Mouse (Mus musculus) gastrocnemius, adult 2 months (tissue): ENCODE measurements at regions not wholly inside any gene's neighbourhood (a gene's known extent, or its start where the extent isn't known, plus 50 kb on each side); places are given as distances from the start of the nearest gene placed in this dataset.

ENCODE experiments used
- DNase-seq: peaks from one replicate; pipeline ENCODE4 v3.0.0; 2022
- H3K27ac ChIP-seq: fragments of 200-600 bp; 2 replicates; pipeline ENCODE4 v1.8.1; 2022; ENCODE audit warnings: mild to moderate bottlenecking
- H3K4me3 ChIP-seq: fragments of 200-600 bp; 2 replicates; pipeline ENCODE4 v1.8.1; 2022; ENCODE audit warnings: mild to moderate bottlenecking, moderate library complexity
- CTCF ChIP-seq: fragments of 200-600 bp; IDR thresholded peaks from 2 replicates; pipeline ENCODE4 v1.8.1; 2022; ENCODE audit warnings: antibody characterized with exemption, mild to moderate bottlenecking, moderate library complexity
- intact Hi-C: fragments of 180-260 bp; cut with DNase I; formaldehyde crosslinking; loops from one replicate; pipeline ENCODE4 v1.15.1; 2025

GRCm38 (mm10) chr16:19024010-19024532, 147.2 kb downstream of the Hira start:
- no peak for DNase-seq
- intact Hi-C loops: no loop called here
- no peak overlapping the region for H3K4me3 ChIP-seq
- no peak for TF ChIP-seq CTCF
- H3K27ac ChIP-seq: no peak overlapping the region

- Histone ChIP-seq H3K27ac (no peak overlapping the region), H3K4me3 (no peak overlapping the region)
- intact Hi-C loops: no loop called here
- TF ChIP-seq CTCF: no peak
- DNase-seq: no peak
Observed at GRCm38 (mm10) chr16:19025227-19025932, 148.5 kb downstream of the Hira start.

GRCm38 (mm10) chr16:19027096-19027495, 150.3 kb downstream of the Hira start:
- Histone ChIP-seq H3K4me3 (no peak overlapping the region), H3K27ac (no peak overlapping the region)
- TF ChIP-seq CTCF: no peak
- no peak for DNase-seq
- intact Hi-C loops: no loop called here

- DNase-seq: no peak
- intact Hi-C loops: no loop called here
- no peak for TF ChIP-seq CTCF
- no peak overlapping the region for H3K27ac ChIP-seq
- no peak overlapping the region for H3K4me3 ChIP-seq
Observed at GRCm38 (mm10) chr16:19032582-19032981, 155.7 kb downstream of the Hira start.

GRCm38 (mm10) chr16:19035781-19036180, 158.9 kb downstream of the Hira start:
- intact Hi-C loops: no loop called here
- H3K4me3 ChIP-seq: no peak overlapping the region
- DNase-seq: no peak
- H3K27ac ChIP-seq: no peak overlapping the region
- TF ChIP-seq CTCF: no peak

GRCm38 (mm10) chr16:19037681-19038080, 160.8 kb downstream of the Hira start:
- intact Hi-C loops: no loop called here
- no peak for TF ChIP-seq CTCF
- H3K27ac ChIP-seq: no peak overlapping the region
- no peak for DNase-seq
- H3K4me3 ChIP-seq: no peak overlapping the region

GRCm38 (mm10) chr16:19052791-19053190, 176.0 kb downstream of the Hira start:
- no peak for DNase-seq
- no peak for TF ChIP-seq CTCF
- Histone ChIP-seq H3K27ac (no peak overlapping the region), H3K4me3 (no peak overlapping the region)
- intact Hi-C loops: no loop called here

- H3K4me3 ChIP-seq: no peak overlapping the region
- intact Hi-C loops: no loop called here
- no peak for TF ChIP-seq CTCF
- no peak for DNase-seq
- H3K27ac ChIP-seq: no peak overlapping the region
Observed at GRCm38 (mm10) chr16:19060343-19060742, 183.5 kb downstream of the Hira start.

GRCm38 (mm10) chr16:19061796-19062195, 185.0 kb downstream of the Hira start:
- Histone ChIP-seq H3K4me3 (no peak overlapping the region), H3K27ac (no peak overlapping the region)
- TF ChIP-seq CTCF: no peak
- intact Hi-C loops: no loop called here
- DNase-seq: no peak

- no peak for DNase-seq
- intact Hi-C loops: no loop called here
- no peak overlapping the region for H3K4me3 ChIP-seq
- no peak overlapping the region for H3K27ac ChIP-seq
- TF ChIP-seq CTCF: no peak
Observed at GRCm38 (mm10) chr16:19062557-19063400, 185.9 kb downstream of the Hira start.

- DNase-seq: no peak
- Histone ChIP-seq H3K4me3 (no peak overlapping the region), H3K27ac (no peak overlapping the region)
- intact Hi-C loops: no loop called here
- TF ChIP-seq CTCF: no peak
Observed at GRCm38 (mm10) chr16:19063401-19063762, 186.5 kb downstream of the Hira start.

GRCm38 (mm10) chr16:19064397-19064796, 187.6 kb downstream of the Hira start:
- no peak overlapping the region for H3K4me3 ChIP-seq
- intact Hi-C loops: no loop called here
- no peak for DNase-seq
- no peak overlapping the region for H3K27ac ChIP-seq
- no peak for TF ChIP-seq CTCF

GRCm38 (mm10) chr16:19065543-19066141, 188.8 kb downstream of the Hira start:
- DNase-seq: no peak
- H3K27ac ChIP-seq: no peak overlapping the region
- no peak for TF ChIP-seq CTCF
- intact Hi-C loops: no loop called here
- no peak overlapping the region for H3K4me3 ChIP-seq
